In genomic region chr1:119492097-119492496, GRCm38 (mm10) we compare ENCODE assay signal across 7 mouse cellular contexts. TPM values are rescaled to one million over a fixed set of nuclear protein-coding genes. Genes with fewer than 3 reads are reported as not detected.
DNase-seq lines count a peak whose midpoint lies in the region; ATAC-seq and TF ChIP-seq lines count a peak whose summit lies in the region.

No protein-coding gene starts in this region.

- no peaks in the 10 kb centered on the region for H3K27me3 ChIP-seq in kidney, embryonic 15.5 days
- H3K27me3 ChIP-seq in testis, adult 2 months (ENCODE audit: control insufficient read depth, insufficient read depth, low read length) = no peaks in the 10 kb centered on the region
- H3K27me3 ChIP-seq in forebrain, embryonic 11.5 days (ENCODE audit: control insufficient read depth, insufficient read depth, low read length) = no peaks in the 10 kb centered on the region

- DNase-seq in adipocyte (ENCODE audit: low spot score) = peak; percentile 89
- DNase-seq in heart, adult 18-20 months = peak; percentile 78 to 88
- DNase-seq in lung, postnatal 14 days = peak; percentile 78
- DNase-seq in forebrain, embryonic 11.5 days (ENCODE audit: low spot score) = no peak

- peak; percentile 76 for ATAC-seq in CD4-positive, CD25-positive, alpha-beta regulatory T cell, adult 4 months
- ATAC-seq in kidney, embryonic 15.5 days (replicated peaks; ENCODE audit: low FRiP score) = peak; percentile 90
- no peak for ATAC-seq in forebrain, embryonic 11.5 days (replicated peaks; ENCODE audit: low FRiP score)

- WGBS in kidney, embryonic 15.5 days = 21% methylated on average over 11 of the region's 11 CpGs
- 64% methylated on average over 11 of the region's 11 CpGs for WGBS in forebrain, embryonic 11.5 days

- no peak overlapping the region for H3K9ac ChIP-seq in kidney, embryonic 15.5 days
- no peak overlapping the region for H3K9ac ChIP-seq in forebrain, embryonic 11.5 days (ENCODE audit: low read length)

- peak overlapping the region; percentile 45 for H3K4me2 ChIP-seq in kidney, embryonic 15.5 days
- H3K4me2 ChIP-seq in forebrain, embryonic 11.5 days (ENCODE audit: low read depth, low read length, severe bottlenecking) = no peak overlapping the region

- no peak for TF ChIP-seq CTCF in testis, adult 2 months (IDR thresholded peaks at IDR 0.05; ENCODE audit: control insufficient read depth, insufficient read depth, insufficient replicate concordance, low read depth, low read length)

- H3K4me1 ChIP-seq in kidney, embryonic 15.5 days = peaks cover 62% of the 10 kb centered on the region
- H3K4me1 ChIP-seq in testis, adult 2 months (ENCODE audit: control insufficient read depth, insufficient read depth, low read length) = peaks cover 5% of the 10 kb centered on the region
- H3K4me1 ChIP-seq in forebrain, embryonic 11.5 days (replicated peaks; ENCODE audit: control insufficient read depth, insufficient read depth, low read length) = peaks cover 2% of the 10 kb centered on the region; the same call in 1 of the 2 replicates

- H3K9me3 ChIP-seq in kidney, embryonic 15.5 days (replicated peaks) = no peaks in the 10 kb centered on the region
- H3K9me3 ChIP-seq in forebrain, embryonic 11.5 days (ENCODE audit: control insufficient read depth, low read length) = no peaks in the 10 kb centered on the region

- no peak overlapping the region for H3K4me3 ChIP-seq in kidney, embryonic 15.5 days (replicated peaks)
- no peak overlapping the region for H3K4me3 ChIP-seq in testis, adult 2 months (ENCODE audit: control insufficient read depth, low read depth, low read length)
- no peak overlapping the region for H3K4me3 ChIP-seq in forebrain, embryonic 11.5 days (ENCODE audit: low read depth, low read length)

- TF ChIP-seq POLR2A in testis, adult 2 months (IDR thresholded peaks at IDR 0.05; ENCODE audit: control insufficient read depth, low read depth, low read length) = no peak

- 0 out of 2 replicates have a peak, but pooled peaks cover 4% of the 10 kb centered on the region for H3K36me3 ChIP-seq in kidney, embryonic 15.5 days
- H3K36me3 ChIP-seq in testis, adult 2 months (ENCODE audit: control insufficient read depth, insufficient read depth, low read length) = no peaks in the 10 kb centered on the region
- no peaks in the 10 kb centered on the region for H3K36me3 ChIP-seq in forebrain, embryonic 11.5 days (ENCODE audit: control insufficient read depth, insufficient read depth, low read length)

- peak overlapping the region; percentile 87 for H3K27ac ChIP-seq in kidney, embryonic 15.5 days
- H3K27ac ChIP-seq in testis, adult 2 months (ENCODE audit: control insufficient read depth, insufficient read depth, low read depth, low read length) = peak overlapping the region; percentile 51; the same call in 1 of the 2 replicates
- H3K27ac ChIP-seq in forebrain, embryonic 11.5 days (ENCODE audit: low read depth, low read length) = no peak overlapping the region

RNA-seq across cellular contexts. Expression of gene Ralb, which starts 12.5 kb away (rescaled TPM):
- polyA plus RNA-seq in CD4-positive, CD25-positive, alpha-beta regulatory T cell, adult 4 months (2017; shearing (Covaris generic)) = 10 to 100 TPM in 1 of 2 experiments, 1 to 10 TPM in 1; 9.9 to 11.8 TPM
- total RNA-seq in heart, adult 18-20 months (2021) = 10 to 100 TPM; 25.0 to 27.9 TPM
- 151 and 155 TPM in 2 replicates for polyA plus RNA-seq in kidney, embryonic 15.5 days (2015; fragmentation: Nextera tagmentation; extraction: Ambion mirVana)
- 13.8 and 16.0 TPM in 2 replicates for polyA plus RNA-seq in testis, adult 2 months (2012; rRNA removed)
- polyA plus RNA-seq in forebrain, embryonic 11.5 days (2014; fragmentation: Nextera tagmentation; extraction: Ambion mirVana) = 74.1 and 74.2 TPM in 2 replicates

RNA-seq across cellular contexts. Expression of gene Tmem185b, which starts 33.9 kb away (rescaled TPM):
- 10 to 100 TPM; 24.9 to 25.4 TPM for polyA plus RNA-seq in CD4-positive, CD25-positive, alpha-beta regulatory T cell, adult 4 months (2017; shearing (Covaris generic))
- total RNA-seq in heart, adult 18-20 months (2021) = 10 to 100 TPM; 13.5 to 15.6 TPM
- 29.8 and 31.4 TPM in 2 replicates for polyA plus RNA-seq in kidney, embryonic 15.5 days (2015; fragmentation: Nextera tagmentation; extraction: Ambion mirVana)
- polyA plus RNA-seq in testis, adult 2 months (2012; rRNA removed) = 11.6 and 13.9 TPM in 2 replicates
- polyA plus RNA-seq in forebrain, embryonic 11.5 days (2014; fragmentation: Nextera tagmentation; extraction: Ambion mirVana) = 22.5 and 23.4 TPM in 2 replicates
